Mouse (Mus musculus) heart, embryonic 13.5 days (tissue): Measurements from ENCODE around the gene Tsc1. TPM values are rescaled to one million over a fixed set of nuclear protein-coding genes. Genes with fewer than 3 reads are reported as not detected.
A peak's percentile ranks its signal among the peaks of the same experiment; 100 is the strongest.

ENCODE experiments used
- ATAC-seq: fragments of 200-750 bp; cut with Nextera tagmentation; 2 replicates; pipeline ENCODE4 v1.8.0; 2017; ENCODE audit warnings: moderate TSS enrichment; ENCODE audit not compliant: insufficient number of reproducible peaks, low FRiP score, low TSS enrichment; ENCODE audit errors: extremely low read depth
- H3K27ac ChIP-seq: fragments of 300-500 bp; sonication (generic); replicated peaks from 2 replicates; pipeline ENCODE4 v1.5.1; 2015; ENCODE audit warnings: moderate library complexity, mild to moderate bottlenecking, inconsistent platforms
- H3K27me3 ChIP-seq: fragments of 300-500 bp; sonication (generic); replicated peaks from 2 replicates; pipeline ENCODE4 v1.6.1; 2015; ENCODE audit warnings: mild to moderate bottlenecking, inconsistent platforms
- H3K36me3 ChIP-seq: fragments of 300-500 bp; sonication (generic); 2 replicates; pipeline ENCODE4 v1.6.1; 2015; ENCODE audit warnings: mild to moderate bottlenecking, inconsistent platforms
- H3K4me1 ChIP-seq: fragments of 300-500 bp; sonication (generic); 2 replicates; pipeline ENCODE4 v1.6.1; 2015; ENCODE audit warnings: inconsistent platforms
- H3K4me2 ChIP-seq: fragments of 300-500 bp; sonication (generic); 2 replicates; pipeline ENCODE4 v1.6.1; 2015; ENCODE audit warnings: inconsistent platforms, mild to moderate bottlenecking, moderate library complexity
- H3K4me3 ChIP-seq: fragments of 300-500 bp; sonication (generic); 2 replicates; pipeline ENCODE4 v1.5.1; 2015; ENCODE audit warnings: moderate library complexity, mild to moderate bottlenecking, inconsistent platforms
- H3K9ac ChIP-seq: fragments of 300-500 bp; sonication (generic); 2 replicates; pipeline ENCODE4 v1.6.1; 2015; ENCODE audit warnings: inconsistent platforms, mild to moderate bottlenecking, moderate library complexity
- H3K9me3 ChIP-seq: fragments of 300-500 bp; sonication (generic); 2 replicates; pipeline ENCODE4 v1.6.1; 2016; ENCODE audit warnings: inconsistent platforms
- WGBS: fragments of 180-500 bp; shearing (Covaris S2); methylation state at CpG from one replicate; pipeline ENCODE4 v1.1.7; 2015; ENCODE audit warnings: mixed read lengths; 5-methylcytosine and 5-hydroxymethylcytosine counted together
- polyA plus RNA-seq: library from polyadenylated mRNA; unstranded; fragments of >200 nt; fragmentation: Nextera tagmentation; extraction: Ambion mirVana; gene quantifications from 2 replicates; pipeline ENCODE4 v1.2.1, GENCODE M21; 2015

The Tsc1 gene
- polyA plus RNA-seq, 1 experiment from 2014 or later = 16.2 TPM

GRCm38 (mm10) chr2:28629911-28630381 is 11.1 kb upstream of the Tsc1 start:
- Histone ChIP-seq H3K4me1 (no peaks in the 10 kb centered on the region), H3K27me3 (peaks cover 20% of the 10 kb centered on the region), H3K4me3 (no peak overlapping the region), H3K9me3 (no peaks in the 10 kb centered on the region), H3K4me2 (no peak overlapping the region), H3K36me3 (no peaks in the 10 kb centered on the region), H3K27ac (no peak overlapping the region), H3K9ac (no peak overlapping the region)
- ATAC-seq = no peak
- 53% methylated on average over 4 of the region's 4 CpGs for WGBS

GRCm38 (mm10) chr2:28632626-28633025 is 8.4 kb upstream of the Tsc1 start:
- no peak for ATAC-seq

GRCm38 (mm10) chr2:28633136-28633535 is 7.9 kb upstream of the Tsc1 start:
- peaks cover 11% of the 10 kb centered on the region for H3K27me3 ChIP-seq
- H3K27ac ChIP-seq = no peak overlapping the region
- H3K9ac ChIP-seq = no peak overlapping the region
- peaks cover 7% of the 10 kb centered on the region for H3K4me1 ChIP-seq
- no peaks in the 10 kb centered on the region for H3K9me3 ChIP-seq
- ATAC-seq = no peak
- WGBS = 44% methylated on average over 4 of the region's 4 CpGs
- H3K4me3 ChIP-seq = no peak overlapping the region
- H3K4me2 ChIP-seq = no peak overlapping the region
- no peaks in the 10 kb centered on the region for H3K36me3 ChIP-seq

More at GRCm38 (mm10) chr2:28632626-28633025, 8.4 kb upstream of the Tsc1 start:
- H3K4me2 ChIP-seq = no peak overlapping the region
- H3K9me3 ChIP-seq = no peaks in the 10 kb centered on the region
- peaks cover 11% of the 10 kb centered on the region for H3K27me3 ChIP-seq
- WGBS = 70% methylated on average over 1 of the region's 1 CpGs
- H3K27ac ChIP-seq = no peak overlapping the region
- peaks cover 7% of the 10 kb centered on the region for H3K4me1 ChIP-seq
- H3K4me3 ChIP-seq = no peak overlapping the region
- no peaks in the 10 kb centered on the region for H3K36me3 ChIP-seq
- H3K9ac ChIP-seq = no peak overlapping the region

- no peak overlapping the region for H3K27ac ChIP-seq
- peaks cover 4% of the 10 kb centered on the region for H3K27me3 ChIP-seq
- H3K4me1 ChIP-seq = peaks cover 20% of the 10 kb centered on the region
- no peaks in the 10 kb centered on the region for H3K36me3 ChIP-seq
- no peak overlapping the region for H3K4me2 ChIP-seq
- no peak overlapping the region for H3K4me3 ChIP-seq
- H3K9me3 ChIP-seq = no peaks in the 10 kb centered on the region
- ATAC-seq = no peak
- 79% methylated on average over 1 of the region's 1 CpGs for WGBS
- no peak overlapping the region for H3K9ac ChIP-seq
These were observed 5.8 kb upstream of the Tsc1 start for GRCm38 (mm10) chr2:28635199-28635598.

- Histone ChIP-seq H3K4me3 (no peak overlapping the region), H3K27ac (no peak overlapping the region), H3K27me3 (0 out of 2 replicates have a peak, but pooled peaks cover 3% of the 10 kb centered on the region), H3K4me2 (no peak overlapping the region), H3K9ac (no peak overlapping the region), H3K4me1 (peaks cover 30% of the 10 kb centered on the region), H3K36me3 (no peaks in the 10 kb centered on the region), H3K9me3 (no peaks in the 10 kb centered on the region)
- 62% methylated on average over 9 of the region's 9 CpGs for WGBS
- no peak for ATAC-seq
These were observed 3.8 kb upstream of the Tsc1 start for GRCm38 (mm10) chr2:28637106-28637845.

- H3K9ac ChIP-seq = no peak overlapping the region
- ATAC-seq = no peak
- peaks cover 39% of the 10 kb centered on the region for H3K4me1 ChIP-seq
- H3K36me3 ChIP-seq = no peaks in the 10 kb centered on the region
- H3K27ac ChIP-seq = no peak overlapping the region
- H3K27me3 ChIP-seq = 0 out of 2 replicates have a peak, but pooled peaks cover 3% of the 10 kb centered on the region
- H3K4me3 ChIP-seq = 0 out of 2 replicates have a peak overlapping the region, but pooled peaks have one; percentile 22
- WGBS = 29% methylated on average over 9 of the region's 9 CpGs
- peak overlapping the region; percentile 52 for H3K4me2 ChIP-seq
- H3K9me3 ChIP-seq = no peaks in the 10 kb centered on the region
These were observed 2.7 kb upstream of the Tsc1 start for GRCm38 (mm10) chr2:28638352-28638751.

- H3K4me3 ChIP-seq = peak overlapping the region; percentile 22; the same call in 1 of the 2 replicates
- H3K9ac ChIP-seq = 0 out of 2 replicates have a peak overlapping the region, but pooled peaks have one; percentile 33
- 9% methylated on average over 9 of the region's 9 CpGs for WGBS
- ATAC-seq = no peak
- no peaks in the 10 kb centered on the region for H3K36me3 ChIP-seq
- no peak overlapping the region for H3K27ac ChIP-seq
- H3K4me1 ChIP-seq = peaks cover 39% of the 10 kb centered on the region
- H3K9me3 ChIP-seq = no peaks in the 10 kb centered on the region
- peak overlapping the region; percentile 52 for H3K4me2 ChIP-seq
- 0 out of 2 replicates have a peak, but pooled peaks cover 3% of the 10 kb centered on the region for H3K27me3 ChIP-seq
These were observed 2.1 kb upstream of the Tsc1 start for GRCm38 (mm10) chr2:28638886-28639285.

GRCm38 (mm10) chr2:28639794-28640193 is 1.2 kb upstream of the Tsc1 start:
- no peak overlapping the region for H3K4me3 ChIP-seq
- peak overlapping the region; percentile 91; the same call in 1 of the 2 replicates for H3K4me2 ChIP-seq
- no peak overlapping the region for H3K9ac ChIP-seq
- H3K27me3 ChIP-seq = 0 out of 2 replicates have a peak, but pooled peaks cover 3% of the 10 kb centered on the region
- peaks cover 39% of the 10 kb centered on the region for H3K4me1 ChIP-seq
- no peaks in the 10 kb centered on the region for H3K36me3 ChIP-seq
- 51% methylated on average over 7 of the region's 7 CpGs for whole genome bisulfite sequencing
- no peaks in the 10 kb centered on the region for H3K9me3 ChIP-seq
- no peak overlapping the region for H3K27ac ChIP-seq
- ATAC-seq = no peak

- under 1% methylated on average over 40 of the region's 43 CpGs for WGBS
- ATAC-seq = peak; percentile 61
- no peaks in the 10 kb centered on the region for H3K9me3 ChIP-seq
These were observed 460 bp downstream of the Tsc1 start for GRCm38 (mm10) chr2:28641435-28641941.

GRCm38 (mm10) chr2:28643081-28643480 is 2.1 kb downstream of the Tsc1 start:
- peak overlapping the region; percentile 25; the same call in 1 of the 2 replicates for H3K4me3 ChIP-seq
- H3K4me2 ChIP-seq = peak overlapping the region; percentile 91; the same call in 1 of the 2 replicates
- no peaks in the 10 kb centered on the region for H3K36me3 ChIP-seq
- H3K9me3 ChIP-seq = no peaks in the 10 kb centered on the region
- no peak for ATAC-seq
- 87% methylated on average over 3 of the region's 3 CpGs for WGBS
- no peak overlapping the region for H3K27ac ChIP-seq
- no peaks in the 10 kb centered on the region for H3K27me3 ChIP-seq
- H3K9ac ChIP-seq = no peak overlapping the region
- peaks cover 32% of the 10 kb centered on the region for H3K4me1 ChIP-seq

More at GRCm38 (mm10) chr2:28641435-28641941, 460 bp downstream of the Tsc1 start:
- Histone ChIP-seq H3K4me2 (peak overlapping the region; percentile 91), H3K4me1 (peaks cover 39% of the 10 kb centered on the region), H3K4me3 (peak overlapping the region; percentile 99), H3K36me3 (no peaks in the 10 kb centered on the region), H3K27me3 (0 out of 2 replicates have a peak, but pooled peaks cover 3% of the 10 kb centered on the region), H3K9ac (peak overlapping the region; percentile 97), H3K27ac (peak overlapping the region; percentile 91)

GRCm38 (mm10) chr2:28650526-28650925 is 9.5 kb downstream of the Tsc1 start:
- Histone ChIP-seq H3K4me2 (no peak overlapping the region), H3K9ac (no peak overlapping the region), H3K4me1 (no peaks in the 10 kb centered on the region), H3K36me3 (peaks cover 20% of the 10 kb centered on the region), H3K9me3 (no peaks in the 10 kb centered on the region), H3K27ac (no peak overlapping the region), H3K27me3 (no peaks in the 10 kb centered on the region), H3K4me3 (no peak overlapping the region)
- ATAC-seq = no peak
